Mouse (Mus musculus): ENCODE results near the gene Camk2b. TPM values are rescaled to one million over a fixed set of nuclear protein-coding genes. Genes with fewer than 3 reads are reported as not detected.

Camk2b gene
- polyA plus RNA-seq, 1 experiment from 2014 or later: 3.4 TPM

GRCm38 (mm10) chr11:6003046-6003639 is 63.0 kb downstream of the Camk2b start:
- no peak overlapping the region for H3K4me2 ChIP-seq (ENCODE audit: low read length)
- DNase-seq (ENCODE audit: low spot score) (no peak), ATAC-seq (replicated peaks; ENCODE audit: low FRiP score, low TSS enrichment, low read depth) (no peak)
- H3K27ac ChIP-seq (ENCODE audit: low read depth): no peak overlapping the region
- H3K4me3 ChIP-seq (ENCODE audit: low read depth, low read length): no peak overlapping the region
- H3K9ac ChIP-seq (ENCODE audit: low read length): no peak overlapping the region
- no peaks in the 10 kb centered on the region for H3K36me3 ChIP-seq (ENCODE audit: control insufficient read depth, insufficient read depth, low read length)
- no peaks in the 10 kb centered on the region for H3K9me3 ChIP-seq (ENCODE audit: control insufficient read depth, low read length)
- no peaks in the 10 kb centered on the region for H3K27me3 ChIP-seq (replicated peaks; ENCODE audit: control insufficient read depth, insufficient read depth, low read length)
- H3K4me1 ChIP-seq (replicated peaks; ENCODE audit: control insufficient read depth, insufficient read depth, low read length): peaks cover 28% of the 10 kb centered on the region
- 45% methylated on average over 2 of the region's 2 CpGs for WGBS

GRCm38 (mm10) chr11:6001981-6002649 is 64.0 kb downstream of the Camk2b start:
- DNase-seq (ENCODE audit: low spot score) (peak; percentile 62), ATAC-seq (replicated peaks; ENCODE audit: low FRiP score, low TSS enrichment, low read depth) (peak; percentile 26)
- peaks cover 28% of the 10 kb centered on the region for H3K4me1 ChIP-seq (replicated peaks; ENCODE audit: control insufficient read depth, insufficient read depth, low read length)
- H3K9ac ChIP-seq (ENCODE audit: low read length): no peak overlapping the region
- H3K4me2 ChIP-seq (ENCODE audit: low read length): no peak overlapping the region
- WGBS: 76% methylated on average over 9 of the region's 9 CpGs
- no peaks in the 10 kb centered on the region for H3K36me3 ChIP-seq (ENCODE audit: control insufficient read depth, insufficient read depth, low read length)
- no peak overlapping the region; the same call in 1 of the 2 replicates for H3K27ac ChIP-seq (ENCODE audit: low read depth)
- H3K9me3 ChIP-seq (ENCODE audit: control insufficient read depth, low read length): no peaks in the 10 kb centered on the region
- no peaks in the 10 kb centered on the region for H3K27me3 ChIP-seq (replicated peaks; ENCODE audit: control insufficient read depth, insufficient read depth, low read length)
- no peak overlapping the region for H3K4me3 ChIP-seq (ENCODE audit: low read depth, low read length)

- Histone ChIP-seq H3K4me2 (ENCODE audit: low read length) (no peak overlapping the region), H3K27ac (ENCODE audit: low read depth) (peak overlapping the region; percentile 82), H3K9me3 (ENCODE audit: control insufficient read depth, low read length) (no peaks in the 10 kb centered on the region), H3K27me3 (replicated peaks; ENCODE audit: control insufficient read depth, insufficient read depth, low read length) (no peaks in the 10 kb centered on the region), H3K4me1 (replicated peaks; ENCODE audit: control insufficient read depth, insufficient read depth, low read length) (peaks cover 28% of the 10 kb centered on the region), H3K36me3 (ENCODE audit: control insufficient read depth, insufficient read depth, low read length) (no peaks in the 10 kb centered on the region), H3K9ac (ENCODE audit: low read length) (no peak overlapping the region), H3K4me3 (ENCODE audit: low read depth, low read length) (no peak overlapping the region)
- DNase-seq (ENCODE audit: low spot score): no peak
- WGBS: 75% methylated on average over 14 of the region's 14 CpGs
- no peak for ATAC-seq (replicated peaks; ENCODE audit: low FRiP score, low TSS enrichment, low read depth)
Observed at GRCm38 (mm10) chr11:6000961-6001682, 65.0 kb downstream of the Camk2b start.

GRCm38 (mm10) chr11:5999832-6000771 is 66.1 kb downstream of the Camk2b start:
- H3K4me2 ChIP-seq (ENCODE audit: low read length): peak overlapping the region; percentile 12; the same call in 1 of the 2 replicates

GRCm38 (mm10) chr11:5998472-5998871 is 67.7 kb downstream of the Camk2b start:
- WGBS: 91% methylated on average over 2 of the region's 2 CpGs
- Histone ChIP-seq H3K4me1 (replicated peaks; ENCODE audit: control insufficient read depth, insufficient read depth, low read length) (peaks cover 28% of the 10 kb centered on the region), H3K36me3 (ENCODE audit: control insufficient read depth, insufficient read depth, low read length) (no peaks in the 10 kb centered on the region), H3K4me2 (ENCODE audit: low read length) (no peak overlapping the region), H3K4me3 (ENCODE audit: low read depth, low read length) (no peak overlapping the region), H3K27ac (ENCODE audit: low read depth) (no peak overlapping the region), H3K9me3 (ENCODE audit: control insufficient read depth, low read length) (no peaks in the 10 kb centered on the region), H3K27me3 (replicated peaks; ENCODE audit: control insufficient read depth, insufficient read depth, low read length) (no peaks in the 10 kb centered on the region), H3K9ac (ENCODE audit: low read length) (no peak overlapping the region)
- no peak for ATAC-seq (replicated peaks; ENCODE audit: low FRiP score, low TSS enrichment, low read depth)
- no peak for DNase-seq (ENCODE audit: low spot score)

More at GRCm38 (mm10) chr11:5999832-6000771, 66.1 kb downstream of the Camk2b start:
- Histone ChIP-seq H3K9ac (ENCODE audit: low read length) (no peak overlapping the region), H3K36me3 (ENCODE audit: control insufficient read depth, insufficient read depth, low read length) (no peaks in the 10 kb centered on the region), H3K27ac (ENCODE audit: low read depth) (peak overlapping the region; percentile 82), H3K4me3 (ENCODE audit: low read depth, low read length) (no peak overlapping the region), H3K9me3 (ENCODE audit: control insufficient read depth, low read length) (no peaks in the 10 kb centered on the region), H3K4me1 (replicated peaks; ENCODE audit: control insufficient read depth, insufficient read depth, low read length) (peaks cover 28% of the 10 kb centered on the region), H3K27me3 (replicated peaks; ENCODE audit: control insufficient read depth, insufficient read depth, low read length) (no peaks in the 10 kb centered on the region)
- DNase-seq (ENCODE audit: low spot score) (peak; percentile 80), ATAC-seq (replicated peaks; ENCODE audit: low FRiP score, low TSS enrichment, low read depth) (peak; percentile 80)
- WGBS: 8% methylated on average over 8 of the region's 8 CpGs

GRCm38 (mm10) chr11:5995989-5996388 is 70.2 kb downstream of the Camk2b start:
- Histone ChIP-seq H3K27me3 (replicated peaks; ENCODE audit: control insufficient read depth, insufficient read depth, low read length) (no peaks in the 10 kb centered on the region), H3K9me3 (ENCODE audit: control insufficient read depth, low read length) (no peaks in the 10 kb centered on the region), H3K4me1 (replicated peaks; ENCODE audit: control insufficient read depth, insufficient read depth, low read length) (peaks cover 15% of the 10 kb centered on the region), H3K27ac (ENCODE audit: low read depth) (no peak overlapping the region), H3K4me3 (ENCODE audit: low read depth, low read length) (no peak overlapping the region), H3K9ac (ENCODE audit: low read length) (no peak overlapping the region), H3K4me2 (ENCODE audit: low read length) (no peak overlapping the region), H3K36me3 (ENCODE audit: control insufficient read depth, insufficient read depth, low read length) (no peaks in the 10 kb centered on the region)
- DNase-seq (ENCODE audit: low spot score): peak; percentile 91
- WGBS: 17% methylated on average over 8 of the region's 8 CpGs
- ATAC-seq (replicated peaks; ENCODE audit: low FRiP score, low TSS enrichment, low read depth): peak; percentile 26; the same call in 1 of the 2 replicates

GRCm38 (mm10) chr11:5994880-5995279 is 71.3 kb downstream of the Camk2b start:
- Histone ChIP-seq H3K9me3 (ENCODE audit: control insufficient read depth, low read length) (no peaks in the 10 kb centered on the region), H3K4me1 (replicated peaks; ENCODE audit: control insufficient read depth, insufficient read depth, low read length) (peaks cover 4% of the 10 kb centered on the region), H3K9ac (ENCODE audit: low read length) (no peak overlapping the region), H3K27me3 (replicated peaks; ENCODE audit: control insufficient read depth, insufficient read depth, low read length) (no peaks in the 10 kb centered on the region), H3K4me2 (ENCODE audit: low read length) (no peak overlapping the region), H3K27ac (ENCODE audit: low read depth) (no peak overlapping the region), H3K36me3 (ENCODE audit: control insufficient read depth, insufficient read depth, low read length) (no peaks in the 10 kb centered on the region), H3K4me3 (ENCODE audit: low read depth, low read length) (no peak overlapping the region)
- WGBS: 74% methylated on average over 3 of the region's 3 CpGs
- DNase-seq (ENCODE audit: low spot score): no peak
- no peak for ATAC-seq (replicated peaks; ENCODE audit: low FRiP score, low TSS enrichment, low read depth)

GRCm38 (mm10) chr11:5994212-5994611 is 72.0 kb downstream of the Camk2b start:
- no peak for ATAC-seq (replicated peaks; ENCODE audit: low FRiP score, low TSS enrichment, low read depth)
- no peak overlapping the region for H3K4me2 ChIP-seq (ENCODE audit: low read length)
- no peak overlapping the region for H3K9ac ChIP-seq (ENCODE audit: low read length)
- no peaks in the 10 kb centered on the region for H3K4me1 ChIP-seq (replicated peaks; ENCODE audit: control insufficient read depth, insufficient read depth, low read length)
- H3K9me3 ChIP-seq (ENCODE audit: control insufficient read depth, low read length): no peaks in the 10 kb centered on the region
- DNase-seq (ENCODE audit: low spot score): no peak
- no peaks in the 10 kb centered on the region for H3K36me3 ChIP-seq (ENCODE audit: control insufficient read depth, insufficient read depth, low read length)
- H3K4me3 ChIP-seq (ENCODE audit: low read depth, low read length): no peak overlapping the region
- no peaks in the 10 kb centered on the region for H3K27me3 ChIP-seq (replicated peaks; ENCODE audit: control insufficient read depth, insufficient read depth, low read length)
- H3K27ac ChIP-seq (ENCODE audit: low read depth): no peak overlapping the region
- 89% methylated on average over 5 of the region's 5 CpGs for WGBS

Measured in intestine, embryonic 14.5 days (tissue).